Mouse (Mus musculus) forebrain, embryonic 12.5 days (tissue): Measurements from ENCODE around the gene Egfem1. TPM values are rescaled to one million over a fixed set of nuclear protein-coding genes. Genes with fewer than 3 reads are reported as not detected.

Experiments
- ATAC-seq: fragments of 200-750 bp; cut with Nextera tagmentation; 2 replicates; pipeline ENCODE4 v1.8.0; 2017; ENCODE audit warnings: moderate TSS enrichment; ENCODE audit not compliant: low FRiP score
- H3K27ac ChIP-seq: fragments of 300-500 bp; sonication (generic); 2 replicates; pipeline ENCODE4 v1.5.1; 2016; ENCODE audit warnings: mild to moderate bottlenecking
- H3K27me3 ChIP-seq: fragments of 300-500 bp; sonication (generic); 2 replicates; pipeline ENCODE4 v1.6.1; 2016; ENCODE audit warnings: mild to moderate bottlenecking
- H3K36me3 ChIP-seq: fragments of 300-500 bp; sonication (generic); replicated peaks from 2 replicates; pipeline ENCODE4 v1.6.1; 2016; ENCODE audit warnings: mild to moderate bottlenecking
- H3K4me1 ChIP-seq: fragments of 300-500 bp; sonication (generic); 2 replicates; pipeline ENCODE4 v1.6.1; 2016
- H3K4me2 ChIP-seq: fragments of 300-500 bp; sonication (generic); 2 replicates; pipeline ENCODE4 v1.6.1; 2016; ENCODE audit warnings: mild to moderate bottlenecking, moderate library complexity
- H3K4me3 ChIP-seq: fragments of 300-500 bp; sonication (generic); replicated peaks from 2 replicates; pipeline ENCODE4 v1.5.1; 2016; ENCODE audit warnings: mild to moderate bottlenecking
- H3K9ac ChIP-seq: fragments of 300-500 bp; sonication (generic); 2 replicates; pipeline ENCODE4 v1.6.1; 2016; ENCODE audit warnings: mild to moderate bottlenecking
- H3K9me3 ChIP-seq: fragments of 300-500 bp; sonication (generic); 2 replicates; pipeline ENCODE4 v1.6.1; 2016
- WGBS: fragments of 180-500 bp; shearing (Covaris S2); methylation state at CpG from one replicate; pipeline ENCODE4 v1.1.7; 2016; 5-methylcytosine and 5-hydroxymethylcytosine counted together
- polyA plus RNA-seq: library from polyadenylated mRNA; unstranded; fragments of >200 nt; fragmentation: Nextera tagmentation; extraction: Ambion mirVana; gene quantifications from 2 replicates; pipeline ENCODE4 v1.2.1, GENCODE M21; 2016

The Egfem1 gene
- polyA plus RNA-seq, 1 experiment from 2014 or later: 6.1 TPM

GRCm38 (mm10) chr3:29539902-29540301 is 458.1 kb downstream of the Egfem1 start:
- Histone ChIP-seq H3K4me3 (no peak overlapping the region), H3K4me1 (peaks cover 11% of the 10 kb centered on the region), H3K36me3 (no peaks in the 10 kb centered on the region), H3K9ac (no peak overlapping the region), H3K9me3 (no peaks in the 10 kb centered on the region), H3K27ac (no peak overlapping the region), H3K4me2 (no peak overlapping the region), H3K27me3 (no peaks in the 10 kb centered on the region)
- WGBS: 65% methylated on average over 1 of the region's 1 CpGs
- ATAC-seq: no peak

DNA sequence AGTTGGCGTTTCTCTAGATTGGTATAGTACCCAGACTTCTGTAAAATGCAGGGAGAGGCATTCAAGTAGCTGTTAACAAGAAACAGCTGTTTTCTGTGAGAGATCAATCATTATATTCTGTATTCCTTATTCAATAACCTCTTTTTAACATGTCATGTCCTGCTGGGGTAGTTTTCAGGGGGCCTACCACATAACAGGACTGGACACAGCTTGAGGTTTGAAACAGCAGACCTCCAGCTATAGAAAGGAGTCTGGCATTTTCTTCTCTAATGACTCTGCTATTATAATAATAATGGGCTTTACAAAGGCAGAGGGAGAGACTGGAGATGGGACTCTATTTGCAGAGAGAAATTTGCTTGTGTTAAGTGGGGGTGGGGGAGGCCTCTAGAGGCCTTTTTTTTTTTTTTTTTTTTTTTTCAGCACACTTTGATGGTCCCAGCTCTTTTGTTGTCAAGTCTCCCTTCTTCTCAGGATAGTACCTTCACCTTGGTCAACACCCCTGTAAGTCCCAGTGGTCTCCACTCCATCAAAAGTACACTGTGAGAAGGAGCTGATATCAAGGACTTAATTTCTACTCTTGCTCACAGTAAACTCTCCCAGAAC is 459.8 kb downstream of the Egfem1 start:
- Histone ChIP-seq H3K27me3 (no peaks in the 10 kb centered on the region), H3K9me3 (no peaks in the 10 kb centered on the region), H3K4me3 (no peak overlapping the region), H3K4me1 (peaks cover 11% of the 10 kb centered on the region), H3K27ac (no peak overlapping the region), H3K4me2 (no peak overlapping the region), H3K9ac (no peak overlapping the region), H3K36me3 (no peaks in the 10 kb centered on the region)
- ATAC-seq: peak; percentile 92
- WGBS: 11% methylated on average over 1 of the region's 1 CpGs

- no peak overlapping the region for H3K4me3 ChIP-seq
- no peak overlapping the region for H3K4me2 ChIP-seq
- no peaks in the 10 kb centered on the region for H3K9me3 ChIP-seq
- ATAC-seq: no peak
- H3K9ac ChIP-seq: no peak overlapping the region
- 76% methylated on average over 1 of the region's 1 CpGs for WGBS
- H3K36me3 ChIP-seq: no peaks in the 10 kb centered on the region
- H3K27me3 ChIP-seq: no peaks in the 10 kb centered on the region
- peaks cover 11% of the 10 kb centered on the region for H3K4me1 ChIP-seq
- H3K27ac ChIP-seq: no peak overlapping the region
Measured at GRCm38 (mm10) chr3:29544056-29544455, 462.2 kb downstream of the Egfem1 start.

GRCm38 (mm10) chr3:29563171-29563570 is 481.3 kb downstream of the Egfem1 start:
- Histone ChIP-seq H3K4me3 (no peak overlapping the region), H3K9me3 (no peaks in the 10 kb centered on the region), H3K4me2 (no peak overlapping the region), H3K9ac (no peak overlapping the region), H3K27ac (no peak overlapping the region), H3K27me3 (no peaks in the 10 kb centered on the region), H3K4me1 (no peaks in the 10 kb centered on the region), H3K36me3 (no peaks in the 10 kb centered on the region)
- WGBS: 72% methylated on average over 1 of the region's 1 CpGs
- ATAC-seq: no peak

GRCm38 (mm10) chr3:29578055-29578860 is 496.4 kb downstream of the Egfem1 start:
- Histone ChIP-seq H3K9ac (no peak overlapping the region), H3K27ac (no peak overlapping the region), H3K4me1 (no peaks in the 10 kb centered on the region), H3K36me3 (no peaks in the 10 kb centered on the region), H3K27me3 (no peaks in the 10 kb centered on the region), H3K9me3 (no peaks in the 10 kb centered on the region), H3K4me2 (no peak overlapping the region), H3K4me3 (no peak overlapping the region)
- no peak for ATAC-seq
- WGBS: 30% methylated on average over 5 of the region's 5 CpGs

- H3K4me1 ChIP-seq: no peaks in the 10 kb centered on the region
- no peak overlapping the region for H3K27ac ChIP-seq
- H3K36me3 ChIP-seq: no peaks in the 10 kb centered on the region
- H3K27me3 ChIP-seq: no peaks in the 10 kb centered on the region
- 0 out of 2 replicates have a peak, but pooled peaks have one; percentile 65 for ATAC-seq
- H3K9ac ChIP-seq: no peak overlapping the region
- no peaks in the 10 kb centered on the region for H3K9me3 ChIP-seq
- H3K4me2 ChIP-seq: no peak overlapping the region
- H3K4me3 ChIP-seq: no peak overlapping the region
- WGBS: 66% methylated on average over 8 of the region's 8 CpGs
Measured at GRCm38 (mm10) chr3:29582749-29583148, 500.9 kb downstream of the Egfem1 start.

- H3K4me1 ChIP-seq: peaks cover 10% of the 10 kb centered on the region
- no peak overlapping the region for H3K9ac ChIP-seq
- no peaks in the 10 kb centered on the region for H3K27me3 ChIP-seq
- no peak overlapping the region for H3K4me2 ChIP-seq
- H3K9me3 ChIP-seq: no peaks in the 10 kb centered on the region
- no peak for ATAC-seq
- no peak overlapping the region for H3K4me3 ChIP-seq
- H3K27ac ChIP-seq: no peak overlapping the region
- WGBS: 56% methylated on average over 7 of the region's 7 CpGs
- no peaks in the 10 kb centered on the region for H3K36me3 ChIP-seq
Measured at GRCm38 (mm10) chr3:29602140-29602539, 520.3 kb downstream of the Egfem1 start.

DNA sequence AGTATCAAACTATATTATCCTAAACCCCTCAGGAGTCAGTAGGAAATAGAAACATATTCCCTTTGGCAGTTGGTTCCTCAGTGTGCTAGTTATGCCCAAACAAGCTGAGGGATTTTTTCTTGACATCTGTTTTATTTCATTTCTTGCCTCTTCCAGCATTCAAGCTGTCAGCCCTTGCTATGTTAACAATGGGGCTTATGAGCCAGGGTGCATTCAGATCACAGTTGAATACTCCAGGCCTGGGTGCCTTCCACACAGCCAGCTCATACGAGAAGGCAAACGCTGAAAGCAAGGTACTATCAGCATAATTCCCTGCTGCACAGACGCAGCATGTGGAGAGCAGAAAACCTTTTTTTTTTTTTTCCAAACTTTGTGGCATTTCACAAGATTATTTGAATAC is 526.9 kb downstream of the Egfem1 start:
- no peaks in the 10 kb centered on the region for H3K36me3 ChIP-seq
- ATAC-seq: no peak
- no peaks in the 10 kb centered on the region for H3K27me3 ChIP-seq
- peaks cover 11% of the 10 kb centered on the region for H3K4me1 ChIP-seq
- WGBS: 24% methylated on average over 3 of the region's 3 CpGs
- no peak overlapping the region for H3K9ac ChIP-seq
- no peak overlapping the region for H3K4me3 ChIP-seq
- no peaks in the 10 kb centered on the region for H3K9me3 ChIP-seq
- no peak overlapping the region for H3K27ac ChIP-seq
- no peak overlapping the region for H3K4me2 ChIP-seq

DNA sequence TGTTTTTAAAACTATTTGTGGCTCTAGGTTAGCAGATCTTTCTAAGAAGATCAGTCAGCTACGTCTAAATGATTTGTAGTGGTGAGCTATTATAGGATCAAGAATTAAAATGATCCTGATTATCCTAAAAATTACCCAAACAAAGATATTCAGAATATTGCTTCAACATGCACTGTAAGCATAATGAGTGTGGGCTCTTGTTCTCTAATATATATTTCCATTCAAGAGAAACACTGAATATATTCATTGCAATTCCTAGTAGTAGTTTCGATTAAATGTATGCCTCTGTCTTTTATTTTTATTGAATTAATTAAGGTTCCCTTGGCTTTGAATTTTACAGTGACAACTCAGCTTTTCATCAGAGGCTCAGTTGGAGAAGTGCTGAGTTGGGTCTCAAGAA is 527.4 kb downstream of the Egfem1 start:
- ATAC-seq: no peak
- no peaks in the 10 kb centered on the region for H3K36me3 ChIP-seq
- H3K4me1 ChIP-seq: peaks cover 11% of the 10 kb centered on the region
- WGBS: 58% methylated on average over 2 of the region's 2 CpGs
- no peak overlapping the region for H3K4me3 ChIP-seq
- H3K27ac ChIP-seq: no peak overlapping the region
- H3K9ac ChIP-seq: no peak overlapping the region
- H3K4me2 ChIP-seq: no peak overlapping the region
- H3K27me3 ChIP-seq: no peaks in the 10 kb centered on the region
- H3K9me3 ChIP-seq: no peaks in the 10 kb centered on the region

DNA sequence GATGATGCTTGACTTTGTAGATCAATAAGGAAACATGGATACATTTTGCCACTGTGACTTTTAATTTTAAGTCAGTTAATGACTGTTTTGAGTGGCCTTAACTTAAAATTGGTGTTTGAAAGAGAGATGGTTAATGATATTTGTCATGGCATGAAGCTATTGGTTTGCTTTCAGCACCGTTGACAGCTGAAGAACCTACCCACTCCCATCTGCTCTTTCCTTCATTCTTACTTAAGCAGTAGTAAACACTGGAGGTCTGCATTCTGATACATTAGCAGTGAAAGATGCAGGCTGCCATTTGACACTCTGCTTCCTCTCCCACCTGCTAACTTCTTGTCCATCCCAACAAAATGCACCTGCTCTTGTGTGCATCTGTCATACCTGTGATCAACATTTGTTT is 537.8 kb downstream of the Egfem1 start:
- Histone ChIP-seq H3K36me3 (no peaks in the 10 kb centered on the region), H3K27me3 (no peaks in the 10 kb centered on the region), H3K4me3 (no peak overlapping the region), H3K4me2 (no peak overlapping the region), H3K9ac (no peak overlapping the region), H3K4me1 (no peaks in the 10 kb centered on the region), H3K9me3 (no peaks in the 10 kb centered on the region), H3K27ac (no peak overlapping the region)
- 96% methylated on average over 1 of the region's 1 CpGs for WGBS
- ATAC-seq: no peak

DNA sequence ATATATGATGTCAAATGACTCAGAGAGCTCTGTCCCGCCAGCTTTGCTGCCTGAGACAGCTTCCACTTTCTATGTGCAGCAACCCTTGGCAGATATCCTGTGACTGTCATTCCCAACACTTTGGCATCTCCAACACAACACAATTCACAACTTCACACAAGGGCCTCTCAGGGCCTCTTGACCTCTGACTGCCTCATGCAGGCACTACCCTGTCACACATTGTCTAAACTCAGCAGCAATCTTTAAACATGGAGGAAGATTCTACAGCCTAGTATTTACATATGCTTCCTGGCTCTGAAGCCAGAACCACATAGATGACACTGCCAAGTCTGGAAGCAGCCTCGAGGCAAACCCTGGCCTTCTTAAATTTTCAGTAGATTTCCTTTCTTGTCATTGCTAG is 558.0 kb downstream of the Egfem1 start:
- WGBS: 80% methylated on average over 2 of the region's 2 CpGs
- Histone ChIP-seq H3K36me3 (no peaks in the 10 kb centered on the region), H3K9me3 (no peaks in the 10 kb centered on the region), H3K9ac (no peak overlapping the region), H3K4me1 (no peaks in the 10 kb centered on the region), H3K4me2 (no peak overlapping the region), H3K27ac (no peak overlapping the region), H3K4me3 (no peak overlapping the region), H3K27me3 (no peaks in the 10 kb centered on the region)
- no peak for ATAC-seq

DNA sequence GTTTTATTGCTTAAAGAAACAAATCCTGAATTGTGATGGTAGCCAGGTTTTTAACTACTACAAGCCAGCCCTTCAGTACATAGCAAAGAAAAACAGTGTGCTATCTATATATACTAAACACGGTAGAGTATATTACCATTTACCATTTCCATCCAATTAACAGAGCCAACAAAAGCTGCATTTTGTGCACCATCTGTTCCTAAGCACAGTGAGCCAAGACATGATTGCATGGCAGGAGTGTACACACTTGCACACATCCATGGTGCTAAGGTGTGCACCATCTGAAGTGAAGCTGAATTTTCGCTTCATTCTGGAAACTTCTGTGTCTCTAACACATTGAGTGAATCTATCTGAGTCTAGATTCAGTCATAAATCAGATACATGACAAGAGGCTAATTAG is 585.0 kb downstream of the Egfem1 start:
- H3K9ac ChIP-seq: no peak overlapping the region
- WGBS: 75% methylated on average over 2 of the region's 2 CpGs
- no peaks in the 10 kb centered on the region for H3K4me1 ChIP-seq
- H3K27ac ChIP-seq: no peak overlapping the region
- H3K4me2 ChIP-seq: no peak overlapping the region
- H3K36me3 ChIP-seq: no peaks in the 10 kb centered on the region
- H3K4me3 ChIP-seq: no peak overlapping the region
- H3K9me3 ChIP-seq: 0 out of 2 replicates have a peak, but pooled peaks cover under 1% of the 10 kb centered on the region
- no peaks in the 10 kb centered on the region for H3K27me3 ChIP-seq
- ATAC-seq: no peak
